Mouse (Mus musculus) frontal cortex, adult (tissue): ENCODE results near the gene Il31ra.

ENCODE experiments used
- ATAC-seq: cut with Nextera tagmentation; 2 replicates; pipeline ENCODE4 v1.9.2; 2017; ENCODE audit warnings: mild to moderate bottlenecking, moderate library complexity, mixed read lengths; ENCODE audit not compliant: low TSS enrichment

Gene Il31ra

GRCm38 (mm10) chr13:112508487-112508886 lies 85.7 kb downstream of the Il31ra start:
- ATAC-seq, result no peak

GRCm38 (mm10) chr13:112507691-112508090 lies 86.5 kb downstream of the Il31ra start:
- no peak for ATAC-seq

- peak; percentile 11; the same call in 1 of the 2 replicates for ATAC-seq
Observed at GRCm38 (mm10) chr13:112506766-112507165, 87.4 kb downstream of the Il31ra start.

- no peak for ATAC-seq
Observed at GRCm38 (mm10) chr13:112505436-112505835, 88.7 kb downstream of the Il31ra start.

GRCm38 (mm10) chr13:112503846-112504245 lies 90.3 kb downstream of the Il31ra start:
- ATAC-seq, result no peak

GRCm38 (mm10) chr13:112500466-112500865 lies 93.7 kb downstream of the Il31ra start:
- ATAC-seq, result no peak

- no peak for ATAC-seq
Observed at GRCm38 (mm10) chr13:112500027-112500426, 94.1 kb downstream of the Il31ra start.

- no peak for ATAC-seq
Observed at GRCm38 (mm10) chr13:112494590-112494989, 99.6 kb downstream of the Il31ra start.

- ATAC-seq, result no peak
Observed at GRCm38 (mm10) chr13:112492285-112492678, 101.9 kb downstream of the Il31ra start.

GRCm38 (mm10) chr13:112491636-112492284 lies 102.4 kb downstream of the Il31ra start:
- ATAC-seq, result no peak

- ATAC-seq, result no peak
Observed at GRCm38 (mm10) chr13:112490036-112490435, 104.1 kb downstream of the Il31ra start.

GRCm38 (mm10) chr13:112486676-112487075 lies 107.5 kb downstream of the Il31ra start:
- no peak for ATAC-seq

GRCm38 (mm10) chr13:112486236-112486635 lies 107.9 kb downstream of the Il31ra start:
- ATAC-seq, result no peak

- no peak for ATAC-seq
Observed at GRCm38 (mm10) chr13:112483015-112483414, 111.1 kb downstream of the Il31ra start.

- no peak for ATAC-seq
Observed at GRCm38 (mm10) chr13:112482525-112482924, 111.6 kb downstream of the Il31ra start.

- no peak for ATAC-seq
Observed at GRCm38 (mm10) chr13:112479926-112480325, 114.2 kb downstream of the Il31ra start.

- ATAC-seq, result no peak
Observed at GRCm38 (mm10) chr13:112479032-112479431, 115.1 kb downstream of the Il31ra start.

- ATAC-seq, result no peak
Observed at GRCm38 (mm10) chr13:112473757-112474755, 120.1 kb downstream of the Il31ra start.

GRCm38 (mm10) chr13:112472401-112473023 lies 121.6 kb downstream of the Il31ra start:
- no peak for ATAC-seq

- ATAC-seq, result no peak
Observed at GRCm38 (mm10) chr13:112471201-112471600, 123.0 kb downstream of the Il31ra start.
